Mouse (Mus musculus): Measurements from ENCODE around the gene Gm20388. TPM values are rescaled to one million over a fixed set of nuclear protein-coding genes. Genes with fewer than 3 reads are reported as not detected.
A peak's percentile ranks its signal among the peaks of the same experiment; 100 is the strongest.

The Gm20388 gene
- polyA plus RNA-seq, 1 experiment from 2014 or later: 2.5 TPM

- WGBS: 81% methylated on average over 11 of the region's 11 CpGs
- peak overlapping the region; percentile 61 for H3K27ac ChIP-seq
- H3K9me3 ChIP-seq (replicated peaks): no peaks in the 10 kb centered on the region
- no peaks in the 10 kb centered on the region for H3K27me3 ChIP-seq (ENCODE audit: low read depth, poor library complexity, severe bottlenecking)
- H3K36me3 ChIP-seq: no peaks in the 10 kb centered on the region
- no peak overlapping the region for H3K4me3 ChIP-seq
- no peak for DNase-seq (ENCODE audit: low spot score)
- peaks cover 42% of the 10 kb centered on the region for H3K4me1 ChIP-seq
Measured at GRCm38 (mm10) chr8:120619235-120620180, 708.9 kb downstream of the Gm20388 start.

- no peaks in the 10 kb centered on the region for H3K27me3 ChIP-seq (ENCODE audit: low read depth, poor library complexity, severe bottlenecking)
- H3K27ac ChIP-seq: peak overlapping the region; percentile 61; the same call in 1 of the 2 replicates
- no peaks in the 10 kb centered on the region for H3K9me3 ChIP-seq (replicated peaks)
- H3K4me1 ChIP-seq: peaks cover 45% of the 10 kb centered on the region
- 48% methylated on average over 7 of the region's 7 CpGs for WGBS
- no peak overlapping the region for H3K4me3 ChIP-seq
- no peak for DNase-seq (ENCODE audit: low spot score)
- H3K36me3 ChIP-seq: no peaks in the 10 kb centered on the region
Measured at GRCm38 (mm10) chr8:120620441-120620840, 709.8 kb downstream of the Gm20388 start.

DNA sequence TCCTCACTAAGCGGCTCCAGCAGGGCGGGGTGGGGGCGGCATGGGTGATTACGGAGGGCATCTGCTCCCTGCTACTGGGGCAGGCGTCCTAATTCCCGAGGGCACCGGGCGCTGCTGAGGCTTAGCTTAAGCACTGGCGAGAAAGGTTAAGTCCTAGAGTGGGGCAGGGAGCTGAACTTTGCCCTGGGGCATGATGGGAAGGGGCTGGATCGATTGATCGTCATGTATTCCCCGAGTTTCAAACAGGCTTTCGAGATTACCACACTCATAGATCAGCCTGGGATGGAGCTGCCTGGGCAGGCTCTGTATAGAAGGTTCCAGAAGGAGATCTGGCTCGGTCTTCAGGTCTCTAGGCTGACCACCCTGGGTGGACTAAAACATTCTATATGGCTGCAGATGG is 711.5 kb downstream of the Gm20388 start:
- Histone ChIP-seq H3K9me3 (replicated peaks) (no peaks in the 10 kb centered on the region), H3K36me3 (no peaks in the 10 kb centered on the region), H3K4me3 (no peak overlapping the region), H3K27me3 (ENCODE audit: low read depth, poor library complexity, severe bottlenecking) (no peaks in the 10 kb centered on the region), H3K27ac (peak overlapping the region; percentile 47; the same call in 1 of the 2 replicates), H3K4me1 (peaks cover 41% of the 10 kb centered on the region)
- DNase-seq (ENCODE audit: low spot score): no peak
- WGBS: 78% methylated on average over 14 of the region's 14 CpGs

DNA sequence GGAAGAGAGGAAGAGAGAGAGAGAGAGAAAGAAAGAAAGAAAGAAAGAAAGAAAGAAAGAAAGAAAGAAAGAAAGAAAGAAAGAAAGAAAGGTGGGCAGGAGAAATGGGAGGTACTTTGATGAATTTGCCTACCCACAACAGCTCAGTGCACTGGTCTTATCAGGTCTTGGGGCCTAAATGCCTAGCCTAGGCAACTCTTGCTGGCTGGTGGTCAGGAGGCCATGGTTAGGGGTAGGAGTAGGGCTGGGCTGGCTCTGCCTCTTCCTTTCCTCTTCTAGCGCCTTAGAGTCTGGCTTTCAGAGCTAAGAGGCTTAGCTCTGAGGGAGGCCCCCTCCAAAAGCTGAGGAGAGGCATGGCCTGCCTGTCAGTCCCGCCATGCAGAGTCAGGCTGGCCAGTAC is 713.0 kb downstream of the Gm20388 start:
- no peak for DNase-seq (ENCODE audit: low spot score)
- peaks cover 37% of the 10 kb centered on the region for H3K4me1 ChIP-seq
- 41% methylated on average over 2 of the region's 2 CpGs for WGBS
- no peak overlapping the region; the same call in 1 of the 2 replicates for H3K27ac ChIP-seq
- no peaks in the 10 kb centered on the region for H3K27me3 ChIP-seq (ENCODE audit: low read depth, poor library complexity, severe bottlenecking)
- no peaks in the 10 kb centered on the region for H3K36me3 ChIP-seq
- H3K9me3 ChIP-seq (replicated peaks): no peaks in the 10 kb centered on the region
- H3K4me3 ChIP-seq: no peak overlapping the region

GRCm38 (mm10) chr8:120626461-120626860 is 715.8 kb downstream of the Gm20388 start:
- 64% methylated on average over 11 of the region's 11 CpGs for WGBS
- Histone ChIP-seq H3K4me1 (peaks cover 42% of the 10 kb centered on the region), H3K4me3 (no peak overlapping the region), H3K27me3 (ENCODE audit: low read depth, poor library complexity, severe bottlenecking) (peaks cover 17% of the 10 kb centered on the region; the same call in 1 of the 2 replicates), H3K9me3 (replicated peaks) (no peaks in the 10 kb centered on the region), H3K27ac (no peak overlapping the region), H3K36me3 (no peaks in the 10 kb centered on the region)
- no peak for DNase-seq (ENCODE audit: low spot score)

DNA sequence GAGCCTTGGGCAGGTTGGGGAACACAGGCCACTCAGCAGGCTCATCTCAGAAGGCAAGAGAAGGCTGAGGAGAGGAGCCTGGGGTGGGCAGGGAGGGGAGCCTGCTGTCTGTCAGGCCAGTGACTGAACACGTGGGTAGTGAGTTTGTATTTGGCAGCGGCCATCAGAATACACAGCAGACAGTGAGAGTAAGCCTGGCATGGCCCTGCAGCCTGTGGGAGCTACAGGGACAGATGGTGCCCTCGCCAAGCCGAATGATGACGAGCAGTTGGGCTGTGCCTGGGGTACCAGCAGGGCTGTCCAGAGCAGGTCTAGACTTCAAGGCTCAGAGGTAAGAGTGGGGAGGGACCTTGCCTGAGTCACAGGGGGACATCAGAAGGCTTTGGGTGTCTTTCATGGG is 716.7 kb downstream of the Gm20388 start:
- no peaks in the 10 kb centered on the region for H3K36me3 ChIP-seq
- peaks cover 26% of the 10 kb centered on the region for H3K27me3 ChIP-seq (ENCODE audit: low read depth, poor library complexity, severe bottlenecking)
- 92% methylated on average over 5 of the region's 5 CpGs for WGBS
- no peak for DNase-seq (ENCODE audit: low spot score)
- H3K9me3 ChIP-seq (replicated peaks): no peaks in the 10 kb centered on the region
- peaks cover 42% of the 10 kb centered on the region for H3K4me1 ChIP-seq
- no peak overlapping the region for H3K27ac ChIP-seq
- H3K4me3 ChIP-seq: no peak overlapping the region

GRCm38 (mm10) chr8:120630031-120630430 is 719.4 kb downstream of the Gm20388 start:
- WGBS: 57% methylated on average over 5 of the region's 5 CpGs
- H3K36me3 ChIP-seq: no peaks in the 10 kb centered on the region
- no peak for DNase-seq (ENCODE audit: low spot score)
- H3K27me3 ChIP-seq (ENCODE audit: low read depth, poor library complexity, severe bottlenecking): peaks cover 53% of the 10 kb centered on the region
- H3K9me3 ChIP-seq (replicated peaks): no peaks in the 10 kb centered on the region
- peaks cover 50% of the 10 kb centered on the region for H3K4me1 ChIP-seq
- no peak overlapping the region for H3K4me3 ChIP-seq
- H3K27ac ChIP-seq: peak overlapping the region; percentile 14; the same call in 1 of the 2 replicates

GRCm38 (mm10) chr8:120630848-120631247 is 720.2 kb downstream of the Gm20388 start:
- no peaks in the 10 kb centered on the region for H3K36me3 ChIP-seq
- H3K27ac ChIP-seq: no peak overlapping the region
- H3K9me3 ChIP-seq (replicated peaks): no peaks in the 10 kb centered on the region
- H3K4me1 ChIP-seq: peaks cover 50% of the 10 kb centered on the region
- H3K27me3 ChIP-seq (ENCODE audit: low read depth, poor library complexity, severe bottlenecking): peaks cover 60% of the 10 kb centered on the region
- no peak for DNase-seq (ENCODE audit: low spot score)
- WGBS: 33% methylated on average over 6 of the region's 6 CpGs
- H3K4me3 ChIP-seq: no peak overlapping the region

GRCm38 (mm10) chr8:120631441-120632375 is 721.1 kb downstream of the Gm20388 start:
- 83% methylated on average over 21 of the region's 21 CpGs for WGBS
- H3K9me3 ChIP-seq (replicated peaks): no peaks in the 10 kb centered on the region
- no peak overlapping the region for H3K4me3 ChIP-seq
- no peak for DNase-seq (ENCODE audit: low spot score)
- H3K4me1 ChIP-seq: peaks cover 44% of the 10 kb centered on the region
- peak overlapping the region; percentile 23; the same call in 1 of the 2 replicates for H3K27ac ChIP-seq
- H3K27me3 ChIP-seq (ENCODE audit: low read depth, poor library complexity, severe bottlenecking): peaks cover 68% of the 10 kb centered on the region
- H3K36me3 ChIP-seq: no peaks in the 10 kb centered on the region

GRCm38 (mm10) chr8:120632969-120633664 is 722.5 kb downstream of the Gm20388 start:
- Histone ChIP-seq H3K27me3 (ENCODE audit: low read depth, poor library complexity, severe bottlenecking) (peaks cover 74% of the 10 kb centered on the region), H3K27ac (peak overlapping the region; percentile 79; the same call in 1 of the 2 replicates), H3K4me1 (peaks cover 43% of the 10 kb centered on the region), H3K36me3 (no peaks in the 10 kb centered on the region), H3K4me3 (peak overlapping the region; percentile 79), H3K9me3 (replicated peaks) (no peaks in the 10 kb centered on the region)
- WGBS: 29% methylated on average over 17 of the region's 17 CpGs
- peak; percentile 39 for DNase-seq (ENCODE audit: low spot score)

GRCm38 (mm10) chr8:120633665-120634271 is 723.1 kb downstream of the Gm20388 start:
- peak overlapping the region; percentile 79 for H3K4me3 ChIP-seq
- H3K27me3 ChIP-seq (ENCODE audit: low read depth, poor library complexity, severe bottlenecking): peaks cover 74% of the 10 kb centered on the region
- peaks cover 39% of the 10 kb centered on the region for H3K4me1 ChIP-seq
- peak; percentile 67 for DNase-seq (ENCODE audit: low spot score)
- H3K36me3 ChIP-seq: no peaks in the 10 kb centered on the region
- peak overlapping the region; percentile 79 for H3K27ac ChIP-seq
- under 1% methylated on average over 44 of the region's 44 CpGs for WGBS
- H3K9me3 ChIP-seq (replicated peaks): no peaks in the 10 kb centered on the region
